Mouse (Mus musculus): Measurements from ENCODE around the gene Vrk1.

Vrk1 gene

DNA sequence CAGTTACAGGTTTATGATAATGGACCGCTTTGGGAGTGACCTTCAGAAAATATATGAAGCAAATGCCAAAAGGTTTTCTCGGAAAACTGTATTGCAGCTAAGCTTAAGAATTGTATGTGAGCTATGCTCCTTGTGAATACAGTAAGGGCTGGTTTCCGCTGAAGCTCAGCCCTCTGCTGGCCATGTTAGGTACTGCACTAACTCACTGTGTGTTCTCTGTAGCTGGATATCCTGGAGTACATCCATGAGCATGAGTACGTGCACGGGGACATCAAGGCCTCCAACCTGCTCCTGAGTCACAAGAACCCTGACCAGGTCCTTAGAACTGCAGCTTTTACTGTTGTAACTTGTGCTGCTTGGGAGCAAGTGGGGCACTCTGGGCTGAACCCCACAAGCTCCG, 45.8 kb downstream of the Vrk1 start:
- peak; percentile 86 to 92 for DNase-seq

GRCm38 (mm10) chr12:106059873-106060573, 50.0 kb downstream of the Vrk1 start:
- no peak for DNase-seq

DNA sequence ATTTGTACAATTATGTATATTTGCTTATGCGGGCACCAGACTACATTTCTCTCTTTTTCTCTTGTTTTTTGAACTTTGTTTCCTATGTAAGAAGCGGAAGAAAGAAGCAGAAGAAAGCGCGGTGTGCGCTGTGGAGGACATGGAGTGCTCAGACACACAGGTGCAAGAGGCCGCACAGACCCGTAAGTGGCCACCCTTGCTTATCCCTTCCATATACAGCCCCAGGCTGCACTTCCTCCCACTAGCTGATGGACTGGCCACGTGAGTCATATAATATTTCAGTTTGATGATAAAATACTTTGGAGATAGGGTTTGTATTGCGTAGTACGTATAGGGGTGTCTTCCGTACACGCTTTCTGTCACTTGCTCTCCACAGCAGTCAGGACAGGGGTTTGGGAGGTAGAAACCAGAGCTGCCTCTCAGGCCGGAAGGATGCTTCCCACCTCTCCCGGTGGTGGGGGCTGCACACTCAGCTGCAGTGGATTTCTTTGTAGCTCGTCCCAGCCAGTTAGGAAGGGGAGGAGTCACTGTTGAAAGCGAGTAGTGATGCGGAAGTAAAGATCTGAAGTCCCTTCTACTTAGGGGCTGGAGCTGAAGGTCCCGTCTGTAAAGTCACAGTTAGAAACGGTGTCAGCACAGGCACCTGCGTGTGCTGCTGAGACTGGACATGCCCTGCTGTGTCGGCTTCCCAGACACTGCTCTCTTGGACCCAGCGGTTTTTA, 60.6 kb downstream of the Vrk1 start:
- DNase-seq = no peak

- no peak for DNase-seq
Observed at GRCm38 (mm10) chr12:106071575-106072166, 61.6 kb downstream of the Vrk1 start.

DNA sequence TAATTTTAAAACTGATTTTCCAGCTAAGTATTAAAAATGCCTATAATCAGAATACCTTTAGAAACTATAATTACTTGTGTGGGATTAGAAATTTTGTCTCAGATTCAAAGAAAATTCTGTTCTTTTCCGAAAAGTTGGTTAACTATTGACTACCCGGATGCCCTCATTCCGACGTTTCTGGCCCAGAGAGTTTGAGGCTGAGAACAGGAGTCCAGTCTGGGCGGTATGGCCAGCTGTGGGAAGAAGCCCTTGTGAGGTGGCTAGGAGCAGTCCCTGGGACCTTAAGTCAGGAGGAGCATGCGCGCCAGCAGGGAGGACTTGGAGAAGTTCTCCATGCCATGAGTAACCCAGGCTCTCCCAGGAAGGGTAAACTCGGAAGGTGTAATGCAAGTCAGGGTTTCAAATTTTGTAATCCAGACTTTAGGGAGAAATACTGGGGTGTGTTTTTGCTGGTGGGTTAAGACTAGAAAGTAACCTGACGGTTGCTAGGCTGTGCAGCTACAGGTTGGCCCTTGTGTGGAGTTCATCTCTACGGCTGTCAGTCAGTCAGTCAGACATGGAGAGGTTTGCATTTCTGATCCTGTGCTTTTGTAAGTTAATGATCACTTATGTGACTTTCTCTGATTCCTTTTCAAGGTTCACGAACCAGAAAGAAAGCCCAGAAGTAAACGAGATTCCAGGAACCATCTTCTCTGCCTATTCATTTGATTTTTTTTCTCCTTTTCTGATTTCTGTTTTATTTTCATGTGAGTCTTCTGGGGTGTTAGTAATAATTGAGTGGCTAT, 64.5 kb downstream of the Vrk1 start:
- no peak for DNase-seq

- no peak for DNase-seq
Observed at GRCm38 (mm10) chr12:106076131-106076530, 66.1 kb downstream of the Vrk1 start.

- DNase-seq = no peak
Observed at GRCm38 (mm10) chr12:106080511-106080910, 70.5 kb downstream of the Vrk1 start.

- DNase-seq = peak; percentile 54 to 68
Observed at GRCm38 (mm10) chr12:106080945-106081747, 71.1 kb downstream of the Vrk1 start.

GRCm38 (mm10) chr12:106081748-106082140, 71.7 kb downstream of the Vrk1 start:
- DNase-seq = no peak

DNA sequence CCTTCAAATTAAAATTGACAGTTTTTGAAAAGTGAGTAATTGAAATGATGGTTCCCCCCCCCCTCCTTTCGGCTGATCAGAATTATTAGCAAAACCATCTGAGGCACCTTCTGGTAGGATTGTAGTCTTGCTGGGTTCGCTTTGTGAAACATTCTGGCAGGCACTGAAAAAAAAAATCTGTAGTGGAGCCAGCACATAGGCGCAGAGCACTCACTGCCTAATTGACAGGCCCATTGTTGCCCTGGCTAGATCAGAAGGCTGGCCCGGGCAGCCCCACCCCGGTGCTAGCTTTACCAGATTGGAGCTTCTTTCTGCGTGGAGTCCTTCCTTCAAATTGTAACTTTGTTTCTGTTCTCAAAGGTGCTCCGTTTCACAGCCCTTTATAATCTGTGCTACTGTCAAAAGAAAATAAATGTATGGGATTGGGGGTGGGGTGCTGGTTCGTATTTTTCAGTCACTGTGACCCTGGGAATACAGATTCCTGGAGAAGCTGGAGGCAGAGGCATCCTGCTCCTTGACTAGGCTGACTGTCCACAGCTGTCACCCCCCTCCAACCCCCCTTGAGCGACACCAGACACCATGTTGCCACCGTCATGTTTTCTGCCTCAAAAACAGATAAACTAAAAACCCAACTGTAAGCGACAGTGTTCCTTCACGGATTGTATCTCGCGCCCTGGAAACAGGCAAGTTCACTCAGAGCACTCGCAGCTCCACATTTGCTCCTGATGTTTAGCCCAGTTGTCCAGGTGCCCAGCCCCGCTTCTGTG, 72.3 kb downstream of the Vrk1 start:
- DNase-seq = no peak

- DNase-seq = no peak
Observed at GRCm38 (mm10) chr12:106082958-106083381, 72.9 kb downstream of the Vrk1 start.

DNA sequence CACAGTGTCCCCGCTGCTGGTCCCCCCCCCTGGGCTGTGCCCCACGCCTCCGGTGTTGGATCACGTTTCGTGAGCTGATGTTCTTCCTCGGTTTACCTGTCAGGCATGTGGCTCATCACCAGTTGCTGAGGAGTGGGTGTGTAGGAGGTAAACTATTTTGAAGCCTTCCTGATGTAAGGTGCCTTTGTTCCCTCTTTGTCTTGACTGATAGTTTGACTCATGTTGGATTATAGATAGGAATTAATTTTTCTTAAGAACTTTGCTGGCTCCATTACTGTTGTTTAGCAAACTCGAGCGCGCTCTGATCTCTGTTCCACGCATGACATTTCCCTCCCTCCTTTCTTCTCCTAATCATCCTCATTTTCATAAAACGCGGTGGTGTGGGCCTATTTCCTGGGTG, 74.1 kb downstream of the Vrk1 start:
- no peak for DNase-seq

DNA sequence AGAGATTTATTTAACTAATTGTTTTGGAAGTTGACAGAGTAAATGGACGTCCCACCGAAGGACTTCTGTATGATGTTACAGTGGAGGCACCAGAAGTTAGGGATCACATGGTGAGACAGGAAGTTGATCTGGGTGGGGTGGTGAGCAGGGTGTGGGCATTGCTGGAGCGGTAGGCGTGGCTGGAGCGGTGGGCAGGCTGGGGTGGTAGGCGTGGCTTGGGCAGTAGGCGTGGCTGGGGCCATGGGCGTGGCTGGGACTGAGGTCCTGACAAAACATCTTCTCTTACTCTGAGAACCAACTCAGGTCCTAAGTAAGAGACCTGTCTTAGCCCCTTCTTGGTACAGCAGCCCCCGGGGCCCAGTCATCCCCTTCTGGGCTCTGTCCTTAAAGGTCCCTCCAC, 84.8 kb downstream of the Vrk1 start:
- no peak for DNase-seq

DNA sequence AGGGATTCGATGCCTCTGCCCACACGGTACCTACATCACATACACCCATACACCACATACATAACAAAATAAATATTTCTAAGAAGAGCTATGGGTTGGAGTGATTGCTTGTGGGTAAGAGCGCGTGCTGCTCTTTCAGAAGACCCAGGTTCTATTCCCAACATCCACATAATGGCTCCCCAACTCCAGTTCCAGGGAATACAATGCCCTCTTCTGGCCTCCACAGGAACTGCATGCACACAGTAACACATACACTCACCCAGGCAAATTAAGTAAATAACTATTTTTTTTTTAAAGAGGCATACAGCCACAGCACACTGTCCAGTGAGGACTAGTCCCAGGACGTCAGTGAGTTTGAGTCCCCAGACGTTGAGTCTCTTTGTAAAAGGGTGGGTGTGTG, 92.0 kb downstream of the Vrk1 start:
- no peak for DNase-seq

GRCm38 (mm10) chr12:106102726-106103643, 93.0 kb downstream of the Vrk1 start:
- no peak for DNase-seq

DNA sequence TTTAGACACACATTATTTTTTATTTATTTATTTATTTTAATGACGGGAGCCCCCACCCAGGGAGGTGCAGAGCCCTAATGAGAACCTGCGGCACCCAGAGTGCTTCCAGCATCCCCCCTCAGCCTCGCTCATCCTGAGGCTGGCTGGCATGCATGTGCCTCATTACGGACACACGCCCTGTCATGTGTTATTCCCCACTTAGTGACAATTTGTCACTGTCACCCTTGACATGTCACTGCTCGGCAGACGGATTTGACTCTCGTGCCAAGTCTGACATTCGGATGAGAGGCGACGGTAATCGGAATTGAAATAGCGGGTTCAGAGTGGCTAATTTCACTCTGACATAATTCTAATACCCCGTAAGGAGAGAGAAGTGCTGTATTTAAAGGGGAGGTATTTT, 97.2 kb downstream of the Vrk1 start:
- no peak for DNase-seq

GRCm38 (mm10) chr12:106115070-106115891, 105.3 kb downstream of the Vrk1 start:
- no peak for DNase-seq

DNA sequence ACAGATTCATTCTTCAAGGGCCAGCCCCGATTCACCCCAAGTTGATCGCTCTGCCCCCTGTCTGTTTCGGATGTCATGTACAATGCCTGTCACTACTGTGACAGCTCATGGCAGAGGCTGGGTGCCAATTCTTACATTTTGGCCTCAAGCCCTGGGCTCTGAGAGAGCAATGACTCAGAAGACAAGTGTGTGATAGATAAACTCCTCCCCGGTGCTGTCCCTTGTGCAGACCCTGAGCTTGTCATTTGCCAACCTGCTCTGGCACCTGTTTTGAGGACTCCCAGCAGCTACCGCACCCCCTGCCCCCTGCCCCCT, 105.8 kb downstream of the Vrk1 start:
- peak; percentile 41 to 42 for DNase-seq

DNA sequence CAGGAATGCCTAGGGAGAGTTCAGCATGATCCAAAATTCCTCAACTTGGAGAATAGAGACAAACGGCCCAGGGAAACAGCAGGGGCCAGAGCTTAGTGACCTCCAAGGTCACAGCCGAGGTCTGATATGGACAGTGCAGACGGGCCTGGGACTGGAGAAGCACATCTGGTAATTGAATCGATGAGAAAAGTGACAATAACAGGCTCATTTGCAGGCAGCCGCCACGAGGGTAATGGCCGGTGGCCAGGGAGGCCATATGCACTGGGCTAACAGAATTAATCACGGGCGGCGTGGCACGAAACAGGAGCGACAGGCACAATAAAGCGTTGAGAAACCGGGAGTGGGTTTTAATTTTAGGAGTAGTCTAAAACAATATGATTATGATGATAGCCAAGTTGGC, 113.2 kb downstream of the Vrk1 start:
- DNase-seq = peak; percentile 55 to 64

DNA sequence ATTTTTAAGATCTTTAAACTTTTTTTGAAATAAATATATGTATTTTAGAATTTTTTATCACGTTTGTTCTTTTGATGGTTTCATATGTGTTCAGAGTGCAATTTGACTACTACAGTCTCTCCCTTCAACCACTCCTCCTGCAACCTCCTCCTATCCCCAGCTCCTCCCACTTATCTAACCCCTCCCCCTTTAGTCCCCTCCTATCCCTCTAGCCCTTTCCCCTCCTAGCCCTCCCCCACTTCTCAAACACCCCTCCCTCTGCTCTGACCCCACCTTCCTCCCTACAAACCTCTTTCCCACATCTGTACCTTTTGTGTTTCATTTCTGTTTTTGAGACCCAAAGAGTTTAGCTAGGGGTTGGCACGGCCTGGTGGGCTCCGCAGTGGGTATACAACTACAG, 114.6 kb downstream of the Vrk1 start:
- DNase-seq = no peak
